Mouse (Mus musculus): ENCODE data around the gene Runx1.

The Runx1 gene

GRCm38 (mm10) chr16:92827663-92828307 is 1.8 kb upstream of the Runx1 start:
- in situ Hi-C loops (cut with MboI, MseI), result loop anchor here in 1 of 2 experiments (5.0 kb wide), 1 partner anchor 35 kb away; no protein-coding TSS in a partner anchor

GRCm38 (mm10) chr16:92826683-92827082 is 734 bp upstream of the Runx1 start:
- in situ Hi-C loops (cut with MboI, MseI), result loop anchor here in 1 of 2 experiments (5.0 kb wide), 1 partner anchor 36 kb away; no protein-coding TSS in a partner anchor

GRCm38 (mm10) chr16:92825204-92825843 is 625 bp downstream of the Runx1 start:
- in situ Hi-C loops (cut with MboI, MseI), result loop anchor here in 1 of 2 experiments (5.0 kb wide), 1 partner anchor 37 kb away; no protein-coding TSS in a partner anchor

- in situ Hi-C loops (cut with MboI, MseI), result loop anchor here (5.0 to 25.0 kb wide), 3 partner anchors 38 to 1162 kb away; no protein-coding TSS in a partner anchor
Observed at GRCm38 (mm10) chr16:92824723-92825203, 1.2 kb downstream of the Runx1 start.

- in situ Hi-C loops (cut with MboI, MseI), result loop anchor here (5.0 to 25.0 kb wide), 2 partner anchors 127 to 1162 kb away; no protein-coding TSS in a partner anchor
Observed at GRCm38 (mm10) chr16:92824003-92824722, 1.8 kb downstream of the Runx1 start.

GRCm38 (mm10) chr16:92823381-92823862 is 2.5 kb downstream of the Runx1 start:
- in situ Hi-C loops (cut with MboI, MseI), result loop anchor here (5.0 to 25.0 kb wide), 2 partner anchors 126 to 1161 kb away; no protein-coding TSS in a partner anchor

GRCm38 (mm10) chr16:92822676-92823075 is 3.3 kb downstream of the Runx1 start:
- in situ Hi-C loops (cut with MboI, MseI), result loop anchor here (5.0 to 25.0 kb wide), 2 partner anchors 125 to 1160 kb away; no protein-coding TSS in a partner anchor

GRCm38 (mm10) chr16:92821938-92822629 is 3.9 kb downstream of the Runx1 start:
- in situ Hi-C loops (cut with MboI, MseI), result loop anchor here (5.0 to 25.0 kb wide), 2 partner anchors 125 to 1160 kb away; no protein-coding TSS in a partner anchor

GRCm38 (mm10) chr16:92821596-92821937 is 4.4 kb downstream of the Runx1 start:
- in situ Hi-C loops (cut with MboI, MseI), result loop anchor here (5.0 to 25.0 kb wide), 2 partner anchors 124 to 1159 kb away; no protein-coding TSS in a partner anchor

GRCm38 (mm10) chr16:92820451-92820850 is 5.5 kb downstream of the Runx1 start:
- in situ Hi-C loops (cut with MboI, MseI), result loop anchor here (5.0 to 25.0 kb wide), 2 partner anchors 123 to 1158 kb away; no protein-coding TSS in a partner anchor

- in situ Hi-C loops (cut with MboI, MseI), result loop anchor here in 1 of 2 experiments (10.0 to 25.0 kb wide), 2 partner anchors 54 to 1156 kb away; no protein-coding TSS in a partner anchor
Observed at GRCm38 (mm10) chr16:92818480-92819269, 7.3 kb downstream of the Runx1 start.

- in situ Hi-C loops (cut with MboI, MseI), result loop anchor here in 1 of 2 experiments (10.0 to 25.0 kb wide), 2 partner anchors 51 to 1154 kb away; no protein-coding TSS in a partner anchor
Observed at GRCm38 (mm10) chr16:92816092-92816491, 9.9 kb downstream of the Runx1 start.

- in situ Hi-C loops (cut with MboI, MseI), result loop anchor here in 1 of 2 experiments (10.0 to 25.0 kb wide), 2 partner anchors 50 to 1153 kb away; no protein-coding TSS in a partner anchor
Observed at GRCm38 (mm10) chr16:92815195-92815527, 10.8 kb downstream of the Runx1 start.

GRCm38 (mm10) chr16:92814366-92815194 is 11.4 kb downstream of the Runx1 start:
- in situ Hi-C loops (cut with MboI, MseI), result loop anchor here in 1 of 2 experiments (5.0 to 25.0 kb wide), 3 partner anchors 50 to 1152 kb away; no protein-coding TSS in a partner anchor

GRCm38 (mm10) chr16:92812405-92812804 is 13.5 kb downstream of the Runx1 start:
- in situ Hi-C loops (cut with MboI, MseI), result loop anchor here in 1 of 2 experiments (5.0 to 25.0 kb wide), 3 partner anchors 48 to 1150 kb away; no protein-coding TSS in a partner anchor

GRCm38 (mm10) chr16:92810568-92811240 is 15.2 kb downstream of the Runx1 start:
- in situ Hi-C loops (cut with MboI, MseI), result loop anchor here in 1 of 2 experiments (5.0 to 25.0 kb wide), 3 partner anchors 46 to 1148 kb away; no protein-coding TSS in a partner anchor

GRCm38 (mm10) chr16:92807772-92808171 is 18.2 kb downstream of the Runx1 start:
- in situ Hi-C loops (cut with MboI, MseI), result loop anchor here in 1 of 2 experiments (25.0 kb wide), 1 partner anchor 1145 kb away; no protein-coding TSS in a partner anchor
